Mouse (Mus musculus) ovary, postnatal 14 days (tissue): Measurements from ENCODE around the gene Mia2.

Experiments
- DNase-seq: peaks from one replicate; pipeline ENCODE4 v3.0.0; 2022; ENCODE audit warnings: low spot score

Mia2 gene

GRCm38 (mm10) chr12:59105914-59106313, 10.3 kb downstream of the Mia2 start:
- DNase-seq = no peak

GRCm38 (mm10) chr12:59106491-59106890, 10.9 kb downstream of the Mia2 start:
- DNase-seq = no peak

GRCm38 (mm10) chr12:59107926-59108325, 12.3 kb downstream of the Mia2 start:
- DNase-seq = no peak

DNA sequence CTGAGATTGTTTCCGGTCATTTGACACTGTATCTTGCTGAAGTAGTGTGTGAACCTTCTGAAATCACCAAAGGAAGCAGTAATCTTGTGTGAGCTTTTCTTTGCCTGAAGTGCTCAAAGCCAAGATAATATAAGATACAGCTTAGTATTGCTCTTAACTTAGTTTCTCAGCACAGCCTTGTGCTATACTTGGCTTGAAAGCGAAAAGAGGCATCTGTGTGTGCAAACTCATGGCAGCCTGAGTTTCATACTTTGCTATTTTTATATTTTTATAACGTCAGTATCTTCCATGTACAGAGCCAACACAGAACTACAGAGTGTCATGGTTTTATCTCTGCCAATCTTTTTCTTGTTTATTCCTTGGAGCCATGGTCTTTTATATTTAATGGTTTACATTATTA, 21.6 kb downstream of the Mia2 start:
- DNase-seq = no peak

DNA sequence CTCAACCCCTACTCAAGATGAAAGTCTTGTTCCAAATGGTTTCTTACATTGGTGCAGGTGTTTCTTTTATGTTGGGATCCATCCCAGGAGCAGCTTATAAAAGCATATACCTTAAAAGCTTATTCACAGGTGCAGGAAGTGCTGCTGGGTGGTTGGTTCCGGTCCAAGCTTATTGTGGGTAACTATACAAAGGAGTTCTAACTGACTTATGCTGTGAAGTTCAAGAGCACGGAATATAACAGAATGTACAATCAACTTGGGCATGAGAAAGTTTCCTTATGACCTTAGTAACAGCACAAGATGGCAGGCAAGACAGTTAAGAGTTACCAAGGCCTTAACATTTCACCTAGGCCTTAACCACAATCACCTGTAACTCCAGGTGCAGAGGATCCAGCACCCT, 29.8 kb downstream of the Mia2 start:
- DNase-seq = no peak

GRCm38 (mm10) chr12:59128501-59128900, 32.9 kb downstream of the Mia2 start:
- DNase-seq = no peak

- no peak for DNase-seq
Observed at GRCm38 (mm10) chr12:59129038-59129437, 33.4 kb downstream of the Mia2 start.

GRCm38 (mm10) chr12:59129592-59129991, 34.0 kb downstream of the Mia2 start:
- DNase-seq = peak; percentile 27

GRCm38 (mm10) chr12:59130249-59130648, 34.6 kb downstream of the Mia2 start:
- DNase-seq = no peak

- peak; percentile 95 for DNase-seq
Observed at GRCm38 (mm10) chr12:59130651-59131577, 35.3 kb downstream of the Mia2 start.

GRCm38 (mm10) chr12:59131578-59131946, 36.0 kb downstream of the Mia2 start:
- DNase-seq = no peak

DNA sequence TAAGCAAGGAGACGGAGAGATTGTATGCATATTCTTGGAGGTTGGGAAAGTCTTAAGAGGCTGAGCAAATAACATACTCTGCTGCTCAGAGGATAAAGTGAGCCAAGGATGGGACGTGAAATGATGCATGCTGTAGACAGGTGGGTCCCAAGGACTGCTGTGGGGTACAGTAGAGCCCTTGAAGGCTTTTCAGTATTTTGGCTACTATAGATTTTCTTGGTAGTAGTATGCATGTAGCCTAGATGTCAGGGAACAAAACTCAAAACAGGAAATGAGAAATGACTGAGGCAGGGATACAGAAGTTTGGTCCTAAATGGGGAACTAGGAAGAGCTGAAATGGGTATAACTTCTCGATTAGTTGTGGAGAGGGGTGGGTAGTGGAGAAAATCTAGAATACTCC, 36.9 kb downstream of the Mia2 start:
- DNase-seq = no peak

GRCm38 (mm10) chr12:59132940-59133339, 37.3 kb downstream of the Mia2 start:
- no peak for DNase-seq

GRCm38 (mm10) chr12:59133437-59133999, 37.9 kb downstream of the Mia2 start:
- no peak for DNase-seq

- DNase-seq = no peak
Observed at GRCm38 (mm10) chr12:59135096-59135495, 39.5 kb downstream of the Mia2 start.

- no peak for DNase-seq
Observed at GRCm38 (mm10) chr12:59135533-59136300, 40.1 kb downstream of the Mia2 start.

DNA sequence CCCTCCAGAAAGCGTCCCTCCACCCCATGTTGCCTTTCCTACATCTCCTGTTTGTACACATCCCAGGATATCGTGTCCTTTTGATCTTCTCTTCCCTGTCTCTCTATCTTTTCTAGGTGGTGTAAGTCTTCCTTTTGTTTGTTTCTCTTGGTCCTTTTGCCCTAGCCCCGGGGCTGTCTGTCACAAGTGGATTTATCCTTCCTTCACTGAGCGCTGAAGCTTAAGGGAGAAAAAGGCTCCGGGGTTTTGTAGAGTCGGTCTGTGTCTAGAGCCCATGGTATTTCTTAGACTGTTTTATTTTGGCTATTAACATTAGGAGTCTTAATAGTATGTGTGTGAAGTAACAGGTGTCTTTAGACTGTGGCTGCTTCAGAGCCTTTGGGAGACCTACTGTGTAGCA, 41.4 kb downstream of the Mia2 start:
- no peak for DNase-seq

DNA sequence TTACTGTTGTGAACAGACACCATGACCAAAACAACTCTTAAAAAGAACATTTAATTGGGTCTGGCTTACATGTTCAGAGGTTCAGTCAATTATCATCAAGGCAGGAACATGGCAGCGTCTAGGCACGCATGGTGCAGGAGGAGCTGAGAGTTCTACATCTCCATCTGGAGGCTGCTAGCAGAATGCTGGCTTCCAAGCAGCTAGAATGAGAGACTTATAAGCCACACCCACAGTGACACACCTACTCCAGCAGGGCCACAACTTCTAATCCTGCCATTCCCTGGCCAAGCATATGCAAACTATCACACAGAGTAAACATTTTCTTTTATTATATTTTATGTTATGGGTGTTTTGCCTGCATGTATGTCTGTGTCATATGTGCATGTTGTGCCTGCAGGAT, 43.8 kb downstream of the Mia2 start:
- DNase-seq = no peak

DNA sequence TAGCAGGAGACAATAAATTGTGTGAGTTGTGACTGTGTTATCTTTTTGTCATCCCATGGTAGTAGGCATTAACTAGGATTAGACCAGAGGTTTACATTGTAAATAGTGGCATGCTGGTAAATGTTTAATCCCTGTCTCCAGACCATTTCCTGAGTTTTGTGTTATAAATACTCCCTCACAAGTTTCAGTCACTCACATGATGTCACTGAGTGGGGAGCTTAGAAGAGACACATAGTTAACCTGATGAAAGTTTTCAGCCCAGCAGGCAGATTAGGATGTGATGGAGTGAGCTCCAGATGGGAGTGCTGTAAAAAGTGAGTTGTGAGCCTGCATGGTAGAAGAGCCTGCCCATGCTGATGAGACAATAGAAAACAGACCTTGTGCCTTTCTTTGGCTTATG, 49.5 kb downstream of the Mia2 start:
- no peak for DNase-seq

DNA sequence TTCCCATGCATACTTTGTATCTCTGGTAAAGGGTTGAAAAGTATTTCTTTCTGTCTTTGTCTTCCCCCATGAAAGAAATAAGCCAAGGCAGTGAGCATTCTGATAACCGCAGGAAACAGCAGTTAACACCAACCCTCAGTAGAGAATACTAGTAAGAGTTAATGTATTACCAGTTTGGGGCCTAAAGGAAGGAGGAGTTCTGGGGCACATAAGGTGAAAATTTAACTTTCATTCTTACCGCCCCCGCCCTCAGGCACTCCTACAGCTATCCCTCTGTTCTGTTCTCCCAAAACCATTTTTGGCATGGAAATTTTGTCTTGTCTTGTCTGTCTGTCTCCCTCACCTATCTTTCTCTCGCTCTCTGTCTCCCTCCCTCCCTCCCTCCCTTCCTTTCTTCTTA, 54.1 kb downstream of the Mia2 start:
- no peak for DNase-seq

DNA sequence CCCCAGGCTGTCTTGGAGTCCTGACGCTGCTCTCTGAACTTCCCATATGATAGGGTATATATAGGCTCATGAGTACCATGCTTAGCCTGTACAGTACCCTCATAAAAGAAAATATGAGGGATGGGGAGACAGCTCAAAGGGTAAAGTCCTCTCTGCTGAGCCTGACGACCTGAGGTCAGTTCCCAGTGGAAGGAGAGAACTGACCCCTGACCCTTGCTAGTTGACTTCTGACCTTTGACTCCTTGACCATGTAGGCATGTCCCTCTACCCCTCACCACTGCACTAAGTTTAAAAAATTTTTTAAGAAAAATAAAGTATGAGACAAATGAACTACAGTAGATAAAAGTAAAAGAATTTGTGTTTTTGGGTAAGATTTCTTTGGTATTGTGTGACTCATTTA, 65.5 kb downstream of the Mia2 start:
- DNase-seq = no peak

- DNase-seq = no peak
Observed at GRCm38 (mm10) chr12:59162797-59163196, 67.2 kb downstream of the Mia2 start.

DNA sequence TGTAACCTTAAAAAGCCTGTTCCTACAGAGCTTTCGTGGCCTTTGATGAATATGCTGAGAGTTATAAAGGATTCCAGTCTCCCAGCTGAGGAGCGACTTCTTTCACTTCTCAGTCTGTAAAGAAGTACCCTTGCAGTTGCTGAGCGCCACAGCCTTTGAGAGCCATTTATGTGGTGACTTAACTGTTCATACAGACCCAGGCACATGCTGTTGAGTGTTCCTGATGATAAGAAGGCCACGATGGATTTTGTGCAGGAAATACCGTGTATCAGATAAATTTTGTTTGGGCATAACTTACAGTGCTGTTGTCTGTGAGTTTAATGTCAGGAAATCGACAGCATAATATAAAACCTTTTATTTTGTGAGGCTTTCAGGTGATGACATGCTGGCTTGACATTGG, 68.9 kb downstream of the Mia2 start:
- DNase-seq = no peak
